Mouse (Mus musculus): ENCODE data around the gene Prex1. TPM values are rescaled to one million over a fixed set of nuclear protein-coding genes. Genes with fewer than 3 reads are reported as not detected.

Gene Prex1
- total RNA-seq, 4 experiments from 2014 or later = 91.7 to 98.3 (median 95.8) TPM

DNA sequence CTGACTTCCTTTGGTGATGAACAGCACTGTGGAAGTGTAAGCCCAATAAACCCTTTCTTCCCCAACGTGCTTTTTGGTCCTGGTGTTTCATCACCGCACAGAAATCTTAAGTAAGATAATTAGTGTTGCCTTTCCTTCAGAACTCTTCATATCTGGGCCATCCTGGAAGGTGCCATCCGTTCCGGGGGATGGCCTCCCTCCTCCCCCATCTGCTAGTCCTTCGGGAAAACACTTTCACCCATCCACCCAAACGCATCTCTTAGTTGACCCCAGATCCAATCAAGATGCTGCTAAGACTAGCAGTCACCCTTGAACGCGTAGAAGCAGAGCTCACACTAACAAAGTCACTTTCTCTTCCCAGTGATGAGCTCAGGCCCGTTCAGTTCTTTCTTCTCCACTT lies 150.6 kb downstream of the Prex1 start:
- DNase-seq (ENCODE audit: low spot score in 2 of 2) = no peak

DNA sequence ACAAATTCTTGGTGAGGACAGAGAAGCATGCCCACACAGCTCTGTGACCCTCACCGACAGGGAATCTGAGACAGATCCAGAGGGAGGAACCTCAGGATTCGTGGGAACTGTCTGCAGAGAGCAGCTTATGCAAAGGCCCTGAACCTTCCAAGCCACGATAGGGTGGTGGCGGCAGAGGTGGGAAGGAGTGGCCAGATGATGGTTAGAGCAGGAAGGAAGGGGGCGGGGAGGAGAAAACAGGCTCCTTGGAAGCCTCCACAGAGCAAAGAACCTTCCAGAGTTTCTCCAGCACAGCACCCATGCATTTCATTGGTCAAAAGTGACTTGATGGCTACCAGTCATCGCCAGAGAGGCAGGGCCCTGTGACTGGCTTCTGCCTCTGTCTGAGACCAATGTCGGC lies 151.9 kb downstream of the Prex1 start:
- DNase-seq (ENCODE audit: low spot score in 2 of 2) = no peak

- DNase-seq (ENCODE audit: low spot score in 2 of 2) = no peak
Measured at GRCm38 (mm10) chr2:166560826-166561225, 152.8 kb downstream of the Prex1 start.

DNA sequence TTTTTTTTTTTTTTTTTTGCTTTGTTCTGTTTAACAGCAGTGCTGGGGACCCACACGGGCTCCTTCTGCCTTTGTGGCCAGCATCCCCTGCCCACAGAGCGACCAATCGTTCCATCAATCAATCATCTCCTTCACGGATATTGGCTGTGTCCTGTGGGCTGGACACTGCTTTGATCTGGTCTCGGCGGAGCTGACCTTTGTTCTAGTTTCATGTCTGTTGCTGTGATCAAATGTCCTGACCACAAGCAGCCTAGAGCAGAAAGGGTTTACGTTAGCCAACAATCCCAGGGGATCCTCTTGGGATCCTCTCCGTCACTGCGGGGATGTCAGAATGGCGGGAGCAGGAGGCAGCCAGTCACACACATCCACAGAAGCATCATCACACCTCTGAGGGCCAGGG lies 154.1 kb downstream of the Prex1 start:
- no peak for DNase-seq (ENCODE audit: low spot score in 2 of 2)

- no peak for DNase-seq (ENCODE audit: low spot score in 2 of 2)
Measured at GRCm38 (mm10) chr2:166555508-166555907, 158.1 kb downstream of the Prex1 start.

DNA sequence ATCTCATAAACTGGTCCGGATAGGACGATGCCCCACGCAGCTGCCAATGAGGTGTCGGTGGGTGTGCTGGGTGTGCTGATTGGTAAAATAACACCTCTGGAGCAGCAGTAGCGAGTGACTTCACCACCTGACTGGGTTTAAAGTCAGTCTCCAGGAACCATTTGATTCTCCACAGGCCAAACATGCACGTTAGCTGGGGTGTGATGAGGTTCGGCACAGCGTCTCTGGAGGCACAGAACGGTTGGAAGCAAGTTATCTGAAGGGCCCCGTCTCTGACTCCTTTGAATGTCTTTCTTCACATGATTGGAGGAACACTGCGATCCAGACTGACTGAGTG lies 159.5 kb downstream of the Prex1 start:
- DNase-seq (ENCODE audit: low spot score in 2 of 2) = no peak

- DNase-seq (ENCODE audit: low spot score in 2 of 2) = no peak
Measured at GRCm38 (mm10) chr2:166553502-166554168, 160.0 kb downstream of the Prex1 start.

DNA sequence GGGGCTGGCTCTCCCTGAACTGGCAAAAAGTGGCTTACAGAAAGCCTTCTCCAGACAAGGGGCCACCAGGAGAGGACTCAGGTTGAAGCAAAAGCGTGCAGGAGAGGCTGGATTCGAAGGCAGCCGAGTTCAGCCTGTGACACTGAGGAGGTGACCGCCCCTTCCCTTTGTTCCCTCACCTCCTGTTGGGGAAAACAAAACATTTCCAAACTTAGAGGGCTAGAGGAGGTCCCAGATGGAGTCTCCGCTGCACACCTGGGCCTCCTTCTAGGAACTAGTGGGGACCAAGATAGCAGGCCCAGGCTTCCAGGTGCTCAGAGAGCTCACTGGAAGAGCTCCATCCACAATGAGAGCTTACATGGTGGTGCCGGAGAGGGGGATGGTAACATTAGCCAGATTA lies 161.0 kb downstream of the Prex1 start:
- DNase-seq (ENCODE audit: low spot score in 2 of 2) = no peak

- DNase-seq (ENCODE audit: low spot score in 2 of 2) = no peak
Measured at GRCm38 (mm10) chr2:166551831-166552498, 161.7 kb downstream of the Prex1 start.

DNA sequence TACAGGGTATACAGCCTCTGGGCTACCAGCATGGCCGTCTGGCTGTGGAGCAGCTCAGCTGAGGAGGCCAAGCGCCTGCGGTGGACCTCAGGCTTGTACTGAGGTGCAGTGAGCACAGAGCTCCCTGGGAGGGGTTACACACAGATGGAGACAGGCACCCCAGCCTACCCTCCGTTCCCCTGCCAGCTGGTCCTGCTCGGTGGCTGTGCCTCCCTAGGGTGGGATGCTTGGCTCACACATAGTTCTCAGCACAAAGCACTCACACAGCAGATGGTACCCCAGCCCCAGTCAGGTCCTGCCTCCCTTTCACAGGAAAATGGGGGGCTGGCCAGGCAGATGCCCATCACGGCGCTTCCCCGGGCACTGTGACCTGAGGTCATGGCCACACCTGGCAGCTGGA lies 163.8 kb downstream of the Prex1 start:
- no peak for DNase-seq (ENCODE audit: low spot score in 2 of 2)

DNA sequence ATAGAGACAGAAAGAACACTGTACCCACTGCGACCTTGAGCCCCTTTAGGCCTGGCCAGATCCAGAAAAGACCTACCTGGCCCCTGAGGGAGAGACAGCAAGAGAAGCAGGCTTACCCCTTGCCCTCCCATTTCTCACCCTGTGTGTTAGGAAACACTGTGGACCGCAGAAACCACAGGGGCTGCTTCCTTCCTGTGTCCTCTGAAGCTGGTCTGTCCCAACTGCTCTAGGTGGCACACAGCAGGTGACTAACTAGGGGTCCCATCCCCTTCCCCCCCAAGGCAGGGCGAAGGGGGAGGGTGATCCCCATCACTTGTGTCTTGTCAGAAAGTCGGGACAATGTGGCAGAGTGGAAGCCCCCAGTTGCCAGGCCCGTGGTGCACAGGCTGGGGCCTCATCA lies 164.6 kb downstream of the Prex1 start:
- no peak for DNase-seq (ENCODE audit: low spot score in 2 of 2)

- DNase-seq (ENCODE audit: low spot score in 2 of 2) = no peak
Measured at GRCm38 (mm10) chr2:166545580-166545979, 168.1 kb downstream of the Prex1 start.

DNA sequence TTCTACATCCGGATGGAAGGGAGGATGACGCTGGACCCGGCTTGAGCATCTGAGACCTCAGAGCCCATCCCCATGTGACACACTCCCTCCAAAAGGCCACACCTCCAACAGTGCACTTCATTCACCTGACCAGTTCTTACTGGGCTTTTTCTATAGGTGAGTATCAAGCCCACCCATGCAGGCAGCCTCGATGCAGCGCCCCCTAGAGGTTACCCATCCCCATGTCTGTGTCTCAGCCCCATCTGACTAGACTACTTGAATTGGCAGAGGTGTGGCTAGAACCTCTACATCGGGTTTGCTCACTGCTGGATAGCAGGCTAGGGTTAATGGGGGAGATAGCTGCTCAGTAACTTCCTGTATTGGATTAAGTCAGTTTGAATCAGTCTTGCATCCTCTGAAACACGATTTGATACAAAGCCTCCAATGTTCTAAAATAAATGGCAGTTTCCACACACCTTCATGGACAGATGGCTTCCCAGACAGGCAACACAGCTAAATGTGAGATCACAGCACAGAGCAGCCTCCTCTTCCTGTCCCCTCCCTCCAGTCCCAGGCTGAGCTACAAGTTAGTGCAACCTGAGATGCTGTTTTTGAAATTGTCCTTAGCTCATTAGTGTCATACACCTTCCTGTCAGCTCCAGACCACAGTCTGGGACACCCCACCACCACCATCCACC lies 168.9 kb downstream of the Prex1 start:
- DNase-seq (ENCODE audit: low spot score in 2 of 2) = peak in 1 of 2 experiments; percentile 66

GRCm38 (mm10) chr2:166541112-166541928 lies 172.3 kb downstream of the Prex1 start:
- no peak for DNase-seq (ENCODE audit: low spot score in 2 of 2)

- no peak for DNase-seq (ENCODE audit: low spot score in 2 of 2)
Measured at GRCm38 (mm10) chr2:166540216-166540615, 173.4 kb downstream of the Prex1 start.

GRCm38 (mm10) chr2:166536896-166537295 lies 176.7 kb downstream of the Prex1 start:
- no peak for DNase-seq (ENCODE audit: low spot score in 2 of 2)

- no peak for DNase-seq (ENCODE audit: low spot score in 2 of 2)
Measured at GRCm38 (mm10) chr2:166535519-166535918, 178.1 kb downstream of the Prex1 start.

DNA sequence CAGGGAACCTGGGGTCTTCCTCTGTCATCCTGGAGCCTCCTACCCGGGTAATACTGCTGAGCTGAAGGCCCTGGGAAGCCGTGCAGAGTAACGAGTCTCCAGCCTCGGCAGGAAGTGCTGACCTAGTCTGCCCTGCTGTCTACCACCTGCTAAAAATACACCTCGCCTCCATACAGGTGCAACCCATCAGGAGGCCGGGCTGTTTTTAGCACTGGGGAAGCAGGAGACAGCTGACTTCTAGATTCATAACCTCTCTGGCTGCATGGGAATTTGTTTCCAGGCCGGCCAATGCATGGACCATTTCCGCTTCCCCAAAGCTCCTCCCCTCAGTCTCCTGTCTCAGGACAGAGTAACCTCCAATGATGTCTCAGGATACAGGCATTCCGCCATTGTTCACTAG lies 187.4 kb downstream of the Prex1 start:
- no peak for DNase-seq (ENCODE audit: low spot score in 2 of 2)

GRCm38 (mm10) chr2:166523156-166523890 lies 190.3 kb downstream of the Prex1 start:
- no peak for DNase-seq (ENCODE audit: low spot score in 2 of 2)

DNA sequence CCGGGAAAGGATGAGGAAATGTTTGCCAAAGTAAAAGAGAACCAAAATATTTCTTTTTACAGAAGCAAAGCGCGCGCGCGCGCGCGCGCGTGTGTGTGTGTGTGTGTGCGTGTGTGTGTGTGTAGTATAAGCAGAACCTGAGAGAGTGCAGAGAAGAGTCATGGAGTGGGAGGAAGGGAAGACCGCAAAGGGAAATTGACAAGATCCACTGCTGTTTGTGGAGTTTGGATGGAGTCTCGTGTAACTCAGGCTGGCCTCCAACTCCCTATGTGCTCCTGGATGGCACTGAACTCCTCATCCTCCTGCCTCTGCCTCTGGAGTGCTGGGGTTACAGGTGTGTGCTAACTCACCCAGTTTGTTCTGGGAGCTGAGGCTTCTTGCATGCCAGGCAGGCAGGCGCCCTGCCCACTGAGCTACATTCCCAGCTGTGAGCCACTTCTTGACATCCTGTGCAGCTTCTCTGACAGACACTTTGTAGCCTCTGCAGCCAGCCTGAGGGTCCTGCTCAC lies 191.0 kb downstream of the Prex1 start:
- no peak for DNase-seq (ENCODE audit: low spot score in 2 of 2)
